Mouse (Mus musculus): ENCODE data around the gene Fasn.

Fasn gene

DNA sequence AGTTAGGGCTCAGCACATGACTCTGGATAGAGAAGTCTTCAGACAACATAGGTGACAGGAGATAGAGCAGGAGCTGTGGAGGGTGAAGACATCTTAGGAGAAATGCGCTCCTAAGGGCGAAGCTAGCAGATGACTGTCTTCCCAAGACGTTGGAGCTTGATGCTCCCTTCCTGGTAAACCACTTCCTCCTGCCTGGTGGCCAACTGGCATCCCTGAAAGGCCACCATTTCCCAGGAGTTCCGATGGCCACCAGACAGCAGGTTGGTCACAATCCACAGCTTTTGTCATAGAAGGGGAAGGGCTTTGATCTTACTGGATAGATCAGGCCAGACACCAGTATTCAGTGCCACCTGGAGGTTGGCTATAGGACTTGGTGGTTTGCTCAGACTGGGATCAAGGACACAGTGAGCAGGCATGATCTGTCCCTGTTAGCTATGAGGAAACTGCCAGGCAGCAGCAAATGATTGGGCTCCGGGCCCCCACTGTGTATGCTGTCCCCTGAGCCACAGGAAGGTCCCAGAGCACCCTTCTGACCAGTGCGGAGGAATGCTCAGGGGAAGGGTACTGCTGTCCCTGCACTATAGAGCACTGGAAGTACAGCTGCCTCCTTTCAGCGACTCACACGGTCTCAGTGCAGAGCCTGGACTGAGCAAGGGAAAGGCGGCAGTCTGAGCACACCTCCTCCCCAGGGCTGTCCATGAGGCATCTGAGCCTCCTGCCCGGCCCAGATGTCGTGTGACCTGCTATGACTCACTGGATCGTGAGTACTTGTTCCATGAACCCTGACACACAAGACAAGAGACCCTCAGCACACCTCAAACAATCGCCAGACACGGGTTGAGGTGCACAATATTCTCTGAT, 62.3 kb downstream of the Fasn start:
- no peak for DNase-seq (ENCODE audit: low spot score)

- no peak for DNase-seq (ENCODE audit: low spot score)
Observed at GRCm38 (mm10) chr11:120760236-120760635, 64.1 kb downstream of the Fasn start.

Measured in layer of hippocampus, adult 11-12 months (tissue).